Mouse (Mus musculus): ENCODE results near the gene Tmod4. TPM values are rescaled to one million over a fixed set of nuclear protein-coding genes. Genes with fewer than 3 reads are reported as not detected.
A peak's percentile ranks its signal among the peaks of the same experiment; 100 is the strongest.

Tmod4 gene
- polyA plus RNA-seq, 1 experiment, result 0.60 TPM

DNA sequence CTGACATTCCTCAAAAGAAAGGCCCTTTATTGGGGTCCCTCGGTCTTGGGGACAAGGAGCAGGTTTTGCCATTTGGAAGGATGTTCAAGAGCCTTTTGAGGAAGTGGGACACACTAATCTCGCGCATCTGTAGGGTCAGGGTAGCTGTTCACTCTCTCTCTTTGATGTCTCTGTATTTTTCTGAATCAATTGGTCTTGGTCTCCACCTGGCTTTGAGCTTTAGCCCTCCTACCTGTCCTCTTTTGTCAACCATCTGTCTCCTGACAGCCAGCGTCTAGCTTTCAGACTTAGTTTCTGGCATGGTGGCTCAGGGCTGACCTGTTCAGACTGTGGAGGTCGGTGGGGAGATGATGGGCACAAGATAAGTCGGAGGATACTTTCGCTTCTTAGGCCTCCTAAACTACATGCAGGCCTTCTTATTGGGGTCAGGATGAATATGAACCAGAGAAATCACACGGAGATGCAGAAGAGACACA, 35.3 kb downstream of the Tmod4 start:
- H3K4me1 ChIP-seq (ENCODE audit: control insufficient read depth, insufficient read depth, low read length), result peaks cover 6% of the 10 kb centered on the region; the same call in 1 of the 2 replicates
- H3K27ac ChIP-seq (ENCODE audit: insufficient read depth, low read depth, low read length), result no peak overlapping the region
- H3K4me3 ChIP-seq (ENCODE audit: insufficient read depth, low read length), result peak overlapping the region; percentile 63
- TF ChIP-seq POLR2A (IDR thresholded peaks at IDR 0.05; ENCODE audit: borderline replicate concordance, low read depth, low read length), result no peak
- no peak for TF ChIP-seq CTCF (IDR thresholded peaks at IDR 0.05; ENCODE audit: low read depth, low read length)

DNA sequence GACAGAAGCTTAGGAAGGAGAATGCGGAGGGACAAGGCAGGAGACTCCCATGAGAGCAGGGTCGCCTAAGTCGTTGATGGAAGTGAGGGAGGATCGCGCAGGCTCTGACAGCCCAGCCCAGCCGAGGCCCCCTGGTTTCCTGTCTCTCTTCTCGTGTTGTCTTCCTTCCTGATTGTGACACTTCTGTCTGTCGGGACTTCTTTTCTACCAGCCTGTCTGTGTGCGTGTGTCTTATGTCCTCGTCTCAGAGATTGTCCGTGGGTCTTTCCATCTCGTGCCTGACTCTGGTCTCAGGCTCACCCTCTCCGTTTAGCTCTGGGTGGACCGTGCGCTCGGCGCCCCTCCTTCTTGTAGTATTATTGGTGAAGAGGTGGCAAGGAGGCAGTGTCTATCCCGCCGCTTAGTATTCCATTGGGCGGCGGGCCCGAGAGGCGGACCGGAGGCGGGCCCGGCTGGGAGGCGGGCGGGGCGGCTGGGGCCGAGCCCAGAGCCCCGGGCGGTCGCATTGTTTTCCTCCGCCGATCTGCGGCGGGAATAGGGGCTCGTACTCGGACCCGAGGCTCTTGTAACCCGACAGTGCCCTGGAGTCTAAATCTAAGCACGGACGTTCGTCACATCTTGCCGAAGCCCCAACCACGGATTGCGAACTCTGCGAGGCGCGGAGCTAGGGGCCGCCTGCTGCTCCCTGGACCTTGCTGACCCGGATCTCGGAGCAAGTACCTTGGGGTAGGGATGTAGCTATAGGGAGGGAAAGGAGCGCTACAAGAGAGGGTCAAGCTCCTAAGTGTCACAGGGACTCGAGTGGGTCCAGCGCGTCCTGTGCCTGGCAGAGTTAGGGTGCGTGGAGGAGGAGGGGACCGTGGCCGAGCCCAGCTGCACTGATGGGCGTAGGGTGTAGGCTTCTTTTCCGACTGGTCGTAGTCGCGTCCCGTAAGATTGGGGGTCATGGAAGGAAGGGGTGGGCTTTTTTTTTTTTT, 36.0 kb downstream of the Tmod4 start, which contains the start of gene Sema6c:
TSS of gene Sema6c (plus strand) at position 471 of the 977 bp plus-strand sequence.
- TF ChIP-seq CTCF (IDR thresholded peaks at IDR 0.05; ENCODE audit: low read depth, low read length), result no peak
- TF ChIP-seq POLR2A (IDR thresholded peaks at IDR 0.05; ENCODE audit: borderline replicate concordance, low read depth, low read length), result no peak
- Histone ChIP-seq H3K4me3 (ENCODE audit: insufficient read depth, low read length) (peak within 1 kb of the TSS; percentile 72), H3K4me1 (ENCODE audit: control insufficient read depth, insufficient read depth, low read length) (peaks cover 6% of the 10 kb centered on the region; the same call in 1 of the 2 replicates), H3K27ac (ENCODE audit: insufficient read depth, low read depth, low read length) (no peak within 1 kb of the TSS)

DNA sequence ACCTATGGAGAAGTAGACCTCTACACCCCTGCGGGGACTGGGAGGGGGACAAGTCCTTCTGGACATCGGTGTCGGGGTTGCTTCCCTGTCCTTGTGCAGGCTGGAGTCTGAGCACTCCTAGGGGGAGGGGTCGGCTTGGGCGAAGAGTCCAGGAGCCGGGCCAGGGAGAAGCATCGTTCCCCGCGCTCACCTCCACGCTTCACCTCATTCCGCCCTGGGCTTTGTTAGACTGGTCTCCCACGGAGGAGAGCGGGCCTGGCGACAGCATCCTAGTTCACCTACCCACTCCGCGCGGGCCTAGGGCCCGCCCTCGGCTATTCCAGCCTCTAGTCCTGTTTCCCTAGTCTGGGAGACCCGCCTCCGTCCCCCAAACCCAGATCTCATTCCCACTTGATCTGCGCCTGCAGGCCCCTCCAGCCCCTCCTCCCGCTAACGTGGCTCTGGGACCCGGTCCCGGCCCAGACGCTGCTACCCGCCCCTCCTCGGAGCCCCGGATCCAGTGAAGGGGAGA, 36.8 kb downstream of the Tmod4 start:
- no peak overlapping the region for H3K27ac ChIP-seq (ENCODE audit: insufficient read depth, low read depth, low read length)
- H3K4me3 ChIP-seq (ENCODE audit: insufficient read depth, low read length), result peak overlapping the region; percentile 72
- no peak for TF ChIP-seq POLR2A (IDR thresholded peaks at IDR 0.05; ENCODE audit: borderline replicate concordance, low read depth, low read length)
- no peak for TF ChIP-seq CTCF (IDR thresholded peaks at IDR 0.05; ENCODE audit: low read depth, low read length)
- H3K4me1 ChIP-seq (ENCODE audit: control insufficient read depth, insufficient read depth, low read length), result peaks cover 6% of the 10 kb centered on the region; the same call in 1 of the 2 replicates

DNA sequence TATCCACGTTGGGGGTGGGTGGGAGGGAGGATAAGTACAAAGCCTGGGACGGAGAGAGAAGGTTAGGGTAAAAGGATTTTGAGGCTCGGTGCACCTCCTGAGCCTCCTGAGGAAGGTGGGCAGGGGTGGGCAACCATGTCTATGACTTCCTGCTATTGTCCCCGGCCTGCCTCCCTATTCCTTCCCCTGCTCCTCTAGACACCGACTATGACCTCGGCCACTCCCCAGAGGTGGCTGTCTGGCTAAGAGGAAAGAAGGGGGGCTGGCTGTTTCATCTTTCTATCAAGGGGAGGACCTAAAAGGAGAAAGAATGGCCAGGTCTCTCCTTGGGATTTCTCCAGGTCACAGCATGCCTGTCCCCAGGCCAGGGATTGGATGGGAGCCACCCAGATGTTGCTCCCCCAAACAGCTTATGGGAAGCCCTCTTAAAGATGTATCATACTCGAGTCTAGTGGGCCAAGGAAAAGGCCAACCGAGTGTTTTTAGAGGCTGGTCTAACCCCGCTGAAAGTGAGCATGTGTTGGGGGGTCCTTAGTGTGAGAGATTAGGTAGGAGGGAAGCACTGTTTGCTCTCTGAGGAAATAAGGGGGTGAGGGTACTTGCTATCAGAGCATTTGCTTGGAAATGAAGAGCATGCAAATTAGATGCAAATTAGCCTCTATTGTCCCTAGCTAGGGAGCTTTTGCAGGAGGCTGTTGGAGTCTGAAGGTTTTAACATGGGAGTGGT, 37.5 kb downstream of the Tmod4 start:
- TF ChIP-seq CTCF (IDR thresholded peaks at IDR 0.05; ENCODE audit: low read depth, low read length), result no peak
- Histone ChIP-seq H3K4me3 (ENCODE audit: insufficient read depth, low read length) (no peak overlapping the region), H3K4me1 (ENCODE audit: control insufficient read depth, insufficient read depth, low read length) (peaks cover 6% of the 10 kb centered on the region; the same call in 1 of the 2 replicates), H3K27ac (ENCODE audit: insufficient read depth, low read depth, low read length) (no peak overlapping the region)

DNA sequence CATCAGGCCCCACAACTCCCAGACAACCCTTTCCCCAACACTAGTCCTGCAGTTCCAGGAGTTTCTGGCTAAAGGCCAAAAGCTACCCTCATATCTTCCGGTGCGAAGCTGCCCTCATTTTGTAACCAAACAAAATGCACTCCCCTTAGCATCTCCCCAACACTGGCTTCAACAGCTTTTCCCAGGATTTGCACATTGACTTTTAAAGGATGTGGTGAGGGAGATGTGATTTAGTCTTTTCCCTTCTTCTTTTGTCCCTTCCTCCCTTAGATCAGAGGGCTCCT, 38.0 kb downstream of the Tmod4 start:
- H3K4me3 ChIP-seq (ENCODE audit: insufficient read depth, low read length), result no peak overlapping the region
- peaks cover 6% of the 10 kb centered on the region; the same call in 1 of the 2 replicates for H3K4me1 ChIP-seq (ENCODE audit: control insufficient read depth, insufficient read depth, low read length)
- TF ChIP-seq CTCF (IDR thresholded peaks at IDR 0.05; ENCODE audit: low read depth, low read length) (no peak), POLR2A (IDR thresholded peaks at IDR 0.05; ENCODE audit: borderline replicate concordance, low read depth, low read length) (no peak)
- no peak overlapping the region for H3K27ac ChIP-seq (ENCODE audit: insufficient read depth, low read depth, low read length)

DNA sequence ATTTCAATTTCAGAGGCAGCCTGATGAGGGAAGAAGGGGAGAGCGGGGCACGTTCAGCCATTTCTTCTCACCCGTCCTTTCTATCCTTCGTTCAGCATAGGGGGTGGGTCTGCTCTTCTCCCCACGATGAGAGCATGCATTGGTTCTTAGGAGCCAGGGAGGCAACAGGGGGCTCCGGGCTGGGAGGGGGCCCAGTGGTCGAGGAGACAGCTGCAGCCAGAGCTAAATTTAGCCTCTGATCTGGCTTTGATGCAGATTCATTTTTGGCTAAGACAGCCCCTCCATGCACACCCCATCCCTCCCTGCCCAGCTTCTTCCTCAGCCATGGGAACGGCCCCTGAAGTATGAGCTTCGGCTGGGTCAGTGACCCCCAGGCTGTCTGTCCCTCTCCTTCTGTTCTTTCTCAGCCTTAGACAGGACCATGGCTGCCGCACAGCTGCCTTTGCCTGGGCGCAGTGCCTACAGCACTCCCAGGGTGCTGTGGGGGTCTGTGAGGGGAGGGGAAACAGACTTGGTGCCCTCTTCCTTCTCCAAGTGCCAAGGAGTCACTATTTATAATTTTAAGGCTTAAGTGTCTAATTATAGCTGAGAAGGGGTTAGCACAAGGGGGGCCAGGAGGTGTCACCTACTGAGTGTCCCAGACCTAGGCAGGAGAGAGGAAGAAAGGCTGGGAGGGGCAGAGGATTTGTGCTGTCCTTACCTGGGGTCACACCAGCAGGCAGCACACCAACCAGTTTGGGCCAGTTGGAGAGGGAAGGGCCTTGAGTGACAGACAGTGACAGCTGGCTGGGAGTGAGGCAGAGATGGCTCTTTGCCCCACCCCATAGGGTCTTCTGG, 39.4 kb downstream of the Tmod4 start:
- TF ChIP-seq CTCF (IDR thresholded peaks at IDR 0.05; ENCODE audit: low read depth, low read length) (no peak), POLR2A (IDR thresholded peaks at IDR 0.05; ENCODE audit: borderline replicate concordance, low read depth, low read length) (no peak)
- H3K4me1 ChIP-seq (ENCODE audit: control insufficient read depth, insufficient read depth, low read length), result peaks cover 6% of the 10 kb centered on the region; the same call in 1 of the 2 replicates
- no peak overlapping the region for H3K27ac ChIP-seq (ENCODE audit: insufficient read depth, low read depth, low read length)
- H3K4me3 ChIP-seq (ENCODE audit: insufficient read depth, low read length), result no peak overlapping the region

DNA sequence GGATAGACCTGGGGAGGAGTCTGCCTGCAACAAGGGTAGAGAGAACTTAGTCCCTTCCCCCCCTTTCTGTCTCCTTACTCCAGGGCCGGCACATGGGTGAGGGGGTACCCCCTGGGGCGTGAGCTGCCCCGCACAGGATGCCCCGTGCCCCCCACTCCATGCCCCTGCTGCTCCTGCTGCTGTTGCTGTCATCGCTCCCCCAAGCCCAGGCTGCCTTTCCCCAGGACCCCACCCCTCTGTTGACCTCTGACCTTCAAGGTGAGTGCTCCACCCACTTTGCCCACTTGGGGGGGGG, 39.9 kb downstream of the Tmod4 start:
- Histone ChIP-seq H3K4me1 (ENCODE audit: control insufficient read depth, insufficient read depth, low read length) (peaks cover 6% of the 10 kb centered on the region; the same call in 1 of the 2 replicates), H3K27ac (ENCODE audit: insufficient read depth, low read depth, low read length) (no peak overlapping the region), H3K4me3 (ENCODE audit: insufficient read depth, low read length) (no peak overlapping the region)
- no peak for TF ChIP-seq POLR2A (IDR thresholded peaks at IDR 0.05; ENCODE audit: borderline replicate concordance, low read depth, low read length)
- no peak for TF ChIP-seq CTCF (IDR thresholded peaks at IDR 0.05; ENCODE audit: low read depth, low read length)

DNA sequence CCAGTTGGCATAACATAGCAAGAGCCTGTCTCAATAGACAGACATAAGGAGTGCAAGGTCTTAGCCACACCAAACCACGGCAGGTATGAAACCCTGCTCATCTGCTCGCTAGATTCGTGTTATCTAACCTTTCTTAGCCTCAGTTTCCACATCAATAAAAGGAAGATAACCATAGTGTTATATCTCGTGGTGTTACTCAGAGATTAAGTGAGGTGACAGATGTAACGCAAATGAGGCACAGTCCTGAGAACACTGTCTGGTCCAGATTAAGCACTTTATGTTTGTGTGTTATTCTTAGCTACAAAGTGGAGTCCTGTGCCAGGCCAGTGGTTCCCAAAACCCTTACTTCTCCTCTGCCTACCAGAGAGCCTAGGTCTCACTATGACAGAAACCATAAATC, 40.6 kb downstream of the Tmod4 start:
- Histone ChIP-seq H3K4me3 (ENCODE audit: insufficient read depth, low read length) (no peak overlapping the region), H3K27ac (ENCODE audit: insufficient read depth, low read depth, low read length) (no peak overlapping the region), H3K4me1 (ENCODE audit: control insufficient read depth, insufficient read depth, low read length) (peaks cover 3% of the 10 kb centered on the region; the same call in 1 of the 2 replicates)
- no peak for TF ChIP-seq CTCF (IDR thresholded peaks at IDR 0.05; ENCODE audit: low read depth, low read length)
- no peak for TF ChIP-seq POLR2A (IDR thresholded peaks at IDR 0.05; ENCODE audit: borderline replicate concordance, low read depth, low read length)

DNA sequence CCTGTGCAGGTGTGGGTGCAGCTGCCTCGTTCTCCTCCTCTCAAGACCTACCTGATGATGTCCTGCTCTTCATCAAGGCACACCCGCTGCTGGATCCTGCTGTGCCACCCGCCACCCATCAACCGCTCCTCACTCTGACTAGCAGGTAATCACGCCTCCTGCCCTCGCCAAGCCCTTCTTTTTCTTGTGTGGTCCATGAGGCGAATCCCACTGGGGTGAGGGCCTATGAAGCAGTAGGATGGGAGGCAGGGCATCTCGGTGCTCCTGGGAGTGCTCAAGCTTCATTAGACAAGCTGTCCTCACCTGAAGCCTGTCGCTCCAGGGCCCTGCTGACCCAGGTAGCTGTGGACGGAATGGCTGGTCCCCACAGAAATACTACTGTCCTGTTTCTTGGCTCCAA, 45.7 kb downstream of the Tmod4 start:
- Histone ChIP-seq H3K4me3 (ENCODE audit: insufficient read depth, low read length) (no peak overlapping the region), H3K4me1 (ENCODE audit: control insufficient read depth, insufficient read depth, low read length) (no peaks in the 10 kb centered on the region), H3K27ac (ENCODE audit: insufficient read depth, low read depth, low read length) (no peak overlapping the region)
- TF ChIP-seq CTCF (IDR thresholded peaks at IDR 0.05; ENCODE audit: low read depth, low read length) (no peak), POLR2A (IDR thresholded peaks at IDR 0.05; ENCODE audit: borderline replicate concordance, low read depth, low read length) (no peak)
